Mouse (Mus musculus) ES-E14 (cell line): ENCODE results near the gene Pitx1. TPM values are rescaled to one million over a fixed set of nuclear protein-coding genes. Genes with fewer than 3 reads are reported as not detected.

ENCODE experiments used
- DNase-seq: peaks from one replicate; pipeline ENCODE4 v3.0.0-alpha.2; 2013; ENCODE audit warnings: low read depth, low spot score
- H3K27ac ChIP-seq: 2 replicates; pipeline ENCODE4 v1.5.1; 2012; ENCODE audit warnings: low read depth, mild to moderate bottlenecking, low read length, moderate library complexity, mixed read lengths; ENCODE audit not compliant: poor library complexity, insufficient read depth, severe bottlenecking
- H3K36me3 ChIP-seq: 2 replicates; pipeline ENCODE4 v1.6.1; 2012; ENCODE audit warnings: mild to moderate bottlenecking, low read length, moderate library complexity, mixed read lengths; ENCODE audit not compliant: control insufficient read depth, poor library complexity, insufficient read depth, severe bottlenecking
- H3K4me1 ChIP-seq, 2 experiments: fragments of 150-350 bp in 1 of 2; sonication (generic) in 1 of 2; 2 replicates each; pipeline ENCODE4 v1.6.1; 2012; ENCODE audit warnings: low read length in 2 of 2, mild to moderate bottlenecking in 1 of 2, mixed read lengths in 1 of 2; ENCODE audit not compliant: control insufficient read depth in 2 of 2, insufficient read depth in 2 of 2, poor library complexity in 1 of 2
- H3K4me3 ChIP-seq, 2 experiments: fragments of 150-350 bp in 1 of 2; sonication (generic) in 1 of 2; 2 replicates each; pipeline ENCODE4 v1.5.1; 2012; ENCODE audit warnings: low read length in 2 of 2, low read depth in 1 of 2, mild to moderate bottlenecking in 1 of 2, mixed read lengths in 1 of 2; ENCODE audit not compliant: insufficient read depth in 1 of 2, poor library complexity in 1 of 2, severe bottlenecking in 1 of 2
- H3K9ac ChIP-seq: 2 replicates; pipeline ENCODE4 v1.6.1; 2012; ENCODE audit warnings: low read depth, mild to moderate bottlenecking, low read length, mixed read lengths; ENCODE audit not compliant: poor library complexity, insufficient read depth, severe bottlenecking
- H3K9me3 ChIP-seq: fragments of 150-350 bp; sonication (generic); 2 replicates; pipeline ENCODE4 v1.6.1; 2012; ENCODE audit warnings: low read depth, mild to moderate bottlenecking, low read length; ENCODE audit not compliant: control insufficient read depth, insufficient read depth
- CHD2 ChIP-seq: IDR thresholded peaks from 2 replicates; pipeline ENCODE4 v1.6.1; 2014; ENCODE audit warnings: mild to moderate bottlenecking, low read depth, low read length, inconsistent platforms
- HCFC1 ChIP-seq: IDR thresholded peaks from 2 replicates; pipeline ENCODE4 v1.6.1; 2012; ENCODE audit warnings: low read length, inconsistent platforms, borderline replicate concordance; ENCODE audit not compliant: insufficient read depth
- MAFK ChIP-seq: IDR thresholded peaks from 2 replicates; pipeline ENCODE4 v1.6.1; 2014; ENCODE audit warnings: mild to moderate bottlenecking, low read depth, low read length, inconsistent platforms; ENCODE audit not compliant: insufficient read depth
- ZC3H11A ChIP-seq: IDR thresholded peaks from 2 replicates; pipeline ENCODE4 v1.6.1; 2012; ENCODE audit warnings: low read depth, mild to moderate bottlenecking, inconsistent platforms, low read length, borderline replicate concordance
- ZNF384 ChIP-seq: IDR thresholded peaks from 2 replicates; pipeline ENCODE4 v1.6.1; 2012; ENCODE audit warnings: low read depth, low read length, inconsistent platforms
- in situ Hi-C, 2 experiments: fragments of 600-800 bp; cut with MboI; formaldehyde crosslinking; loops; one replicate each; pipeline ENCODE4 v1.15.1; 2025; ENCODE audit warnings: low sequenced_read_pairs in 2 of 2, inconsistent platforms in 1 of 2; ENCODE audit not compliant: unreplicated experiment in 2 of 2
- total RNA-seq: library from RNA; depleted of rRNA; stranded (reverse); fragments of 300-350 nt; gene quantifications from 2 replicates; pipeline ENCODE4 v1.2.3, GENCODE M21; 2012

Gene Pitx1
- total RNA-seq, 1 experiment = 1.0 TPM

DNA sequence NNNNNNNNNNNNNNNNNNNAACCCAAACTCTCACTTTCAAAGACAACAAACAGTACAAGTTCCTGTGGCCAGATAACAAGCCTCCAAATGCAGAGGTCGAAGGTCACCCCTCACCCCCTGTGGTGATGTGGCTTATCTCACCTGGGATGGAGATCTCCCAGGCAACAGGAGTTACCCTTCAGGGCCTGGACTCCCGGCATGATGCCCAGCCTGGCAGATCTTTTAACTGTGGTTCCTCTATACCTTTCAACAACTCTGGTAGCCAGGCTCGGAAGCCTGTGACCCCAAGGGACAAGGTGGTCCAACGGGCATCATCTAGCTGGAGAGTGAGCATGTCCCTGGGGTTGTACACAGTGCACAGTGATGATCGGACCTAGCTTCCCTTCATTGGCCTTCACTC is 13.5 kb downstream of the Pitx1 start:
- Histone ChIP-seq H3K27ac (no peak overlapping the region), H3K4me3 (no peak overlapping the region), H3K9me3 (no peaks in the 10 kb centered on the region), H3K9ac (no peak overlapping the region), H3K36me3 (no peaks in the 10 kb centered on the region), H3K4me1 (peaks cover 0 to 3% of the 10 kb centered on the region in 2 experiments; a peak in 1 of 4 replicates)
- TF ChIP-seq ZNF384 = no peak
- TF ChIP-seq MAFK = no peak
- TF ChIP-seq ZC3H11A = no peak
- no peak for TF ChIP-seq CHD2
- TF ChIP-seq HCFC1 = no peak
- in situ Hi-C loops = no loop called here
- no peak for DNase-seq

DNA sequence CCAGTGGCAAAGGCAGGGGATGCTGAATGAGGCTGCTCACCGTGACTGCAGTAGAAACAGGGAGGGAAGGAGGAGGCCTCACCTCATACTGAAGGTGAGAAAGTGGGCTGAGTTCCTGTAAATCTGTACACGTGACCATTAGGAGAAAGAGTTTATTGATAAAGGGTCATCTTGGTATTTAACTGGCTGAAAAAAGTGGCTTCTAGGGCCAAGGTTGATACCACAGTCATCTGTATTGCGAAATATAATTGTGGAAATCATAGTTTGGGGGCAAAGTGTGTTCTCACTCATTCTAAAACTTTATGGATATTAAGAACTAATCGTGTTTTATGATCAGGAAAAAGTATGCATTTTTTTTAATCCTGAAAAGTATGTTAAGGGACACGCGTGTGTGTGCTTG is 21.2 kb downstream of the Pitx1 start:
- Histone ChIP-seq H3K9me3 (no peaks in the 10 kb centered on the region), H3K4me1 (no peaks in the 10 kb centered on the region), H3K9ac (no peak overlapping the region), H3K4me3 (no peak overlapping the region), H3K36me3 (no peaks in the 10 kb centered on the region), H3K27ac (no peak overlapping the region)
- in situ Hi-C loops = no loop called here
- DNase-seq = no peak
- TF ChIP-seq CHD2 = no peak
- no peak for TF ChIP-seq HCFC1
- no peak for TF ChIP-seq MAFK
- TF ChIP-seq ZC3H11A = no peak
- no peak for TF ChIP-seq ZNF384

DNA sequence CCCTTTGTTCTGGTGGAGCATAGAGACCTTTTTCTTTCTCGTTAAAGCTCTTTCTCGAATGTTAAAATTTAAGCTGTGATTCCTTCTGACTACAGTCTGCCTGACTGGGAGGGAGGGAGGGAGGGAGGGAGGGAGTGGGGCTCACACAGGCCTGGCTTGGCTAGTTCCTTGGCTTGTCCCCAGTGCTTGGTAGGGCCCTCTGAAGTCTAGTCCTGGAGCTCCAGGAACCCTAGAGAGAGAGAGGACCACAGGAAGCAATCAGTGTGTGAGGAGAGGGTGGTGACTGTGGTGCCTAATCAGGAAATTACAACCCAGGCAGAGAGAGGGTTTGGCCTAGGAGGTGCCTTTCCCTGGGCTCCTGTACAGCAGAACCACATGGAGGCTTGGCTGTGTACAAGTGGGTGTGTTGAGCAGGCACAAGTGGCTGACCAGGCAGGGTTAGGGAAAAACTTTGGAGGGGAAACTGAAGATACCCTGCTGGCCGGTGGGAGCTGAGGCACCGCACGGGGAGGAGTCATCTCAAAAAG is 22.4 kb downstream of the Pitx1 start:
- Histone ChIP-seq H3K4me1 (no peaks in the 10 kb centered on the region), H3K9ac (no peak overlapping the region), H3K27ac (no peak overlapping the region), H3K9me3 (no peaks in the 10 kb centered on the region), H3K36me3 (no peaks in the 10 kb centered on the region), H3K4me3 (no peak overlapping the region)
- DNase-seq = no peak
- no peak for TF ChIP-seq ZC3H11A
- TF ChIP-seq ZNF384 = no peak
- no peak for TF ChIP-seq HCFC1
- TF ChIP-seq MAFK = no peak
- TF ChIP-seq CHD2 = no peak
- in situ Hi-C loops = no loop called here

DNA sequence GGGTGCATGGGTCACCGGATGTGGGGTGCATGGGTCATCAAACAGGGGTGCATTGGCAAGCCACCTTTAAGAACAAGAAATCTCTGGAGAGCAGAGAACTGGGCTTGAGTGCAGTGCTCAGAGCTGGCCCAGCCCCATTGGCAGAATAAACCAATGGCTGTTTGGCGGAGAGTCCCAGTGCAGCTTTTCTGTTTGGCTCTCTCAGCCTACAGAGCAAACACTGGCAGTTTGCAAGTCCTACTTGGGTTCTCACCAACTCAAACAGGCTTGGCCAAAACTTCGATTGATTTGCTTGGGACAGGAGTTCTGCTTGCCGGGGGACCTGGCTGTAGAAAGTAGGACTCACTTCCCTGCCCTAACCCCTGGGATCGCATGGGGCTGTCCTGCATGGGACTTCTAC is 25.0 kb downstream of the Pitx1 start:
- H3K4me3 ChIP-seq = no peak overlapping the region
- no peak overlapping the region for H3K9ac ChIP-seq
- no peaks in the 10 kb centered on the region for H3K9me3 ChIP-seq
- no peak for DNase-seq
- H3K4me1 ChIP-seq = no peaks in the 10 kb centered on the region
- in situ Hi-C loops = no loop called here
- H3K36me3 ChIP-seq = no peaks in the 10 kb centered on the region
- TF ChIP-seq ZC3H11A (no peak), MAFK (no peak), ZNF384 (no peak), CHD2 (no peak), HCFC1 (no peak)
- H3K27ac ChIP-seq = no peak overlapping the region

DNA sequence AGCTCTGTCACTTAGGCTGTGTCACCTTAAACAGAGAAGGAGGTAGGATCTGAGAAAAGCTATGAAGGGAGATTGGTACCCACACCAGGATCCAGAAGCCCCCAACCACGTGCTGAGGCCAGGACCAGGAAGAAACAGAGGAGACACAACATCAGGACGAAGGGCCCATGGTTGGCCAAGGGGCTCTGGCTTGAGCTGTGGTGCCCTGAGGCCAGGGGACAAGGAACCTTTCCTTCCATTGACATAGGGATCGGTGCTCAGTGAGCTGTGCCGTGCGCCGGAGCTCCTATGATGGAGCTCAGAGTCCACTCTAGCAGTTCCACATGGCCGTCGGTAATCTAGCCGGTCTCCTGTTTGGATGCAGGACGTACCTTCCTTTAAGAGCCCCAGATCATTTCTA is 26.3 kb downstream of the Pitx1 start:
- Histone ChIP-seq H3K9ac (no peak overlapping the region), H3K36me3 (no peaks in the 10 kb centered on the region), H3K4me1 (no peaks in the 10 kb centered on the region), H3K27ac (no peak overlapping the region), H3K9me3 (no peaks in the 10 kb centered on the region), H3K4me3 (no peak overlapping the region)
- in situ Hi-C loops = no loop called here
- DNase-seq = no peak
- TF ChIP-seq ZNF384 (no peak), ZC3H11A (no peak), HCFC1 (no peak), MAFK (no peak), CHD2 (no peak)
